Mouse (Mus musculus): ENCODE data around the gene Insm2. TPM values are rescaled to one million over a fixed set of nuclear protein-coding genes. Genes with fewer than 3 reads are reported as not detected.
"Not testable (repeated sequence)": the region's sequence is repeated elsewhere in the genome, so short reads cannot be mapped to it uniquely, and the experiment has no call there.

Insm2 gene
- total RNA-seq (2014; fragmentation: Nextera tagmentation), result not detected in 2 replicates
- not detected in 2 replicates for total RNA-seq (2017)

GRCm38 (mm10) chr12:55598887-55599561 is at the start of gene Insm2:
Gene Insm2 (plus strand): TSS chr12:55599427.
- ATAC-seq (replicated peaks; ENCODE audit: poor library complexity, severe bottlenecking), result 0 out of 2 replicates have a peak, but pooled peaks have one; percentile 16

- not testable (repeated sequence) for ATAC-seq (replicated peaks; ENCODE audit: poor library complexity, severe bottlenecking)
Observed at GRCm38 (mm10) chr12:55554901-55555300, 44.3 kb upstream of the Insm2 start.

GRCm38 (mm10) chr12:55557866-55558265 is 41.4 kb upstream of the Insm2 start:
- ATAC-seq (replicated peaks; ENCODE audit: poor library complexity, severe bottlenecking), result no peak

GRCm38 (mm10) chr12:55559184-55559855 is 39.9 kb upstream of the Insm2 start:
- ATAC-seq (replicated peaks; ENCODE audit: poor library complexity, severe bottlenecking), result no peak

- peak; percentile 91 for ATAC-seq (replicated peaks; ENCODE audit: poor library complexity, severe bottlenecking)
Observed at GRCm38 (mm10) chr12:55560025-55560690, 39.1 kb upstream of the Insm2 start.

GRCm38 (mm10) chr12:55563742-55564141 is 35.5 kb upstream of the Insm2 start:
- no peak for ATAC-seq (replicated peaks; ENCODE audit: poor library complexity, severe bottlenecking)

- ATAC-seq (replicated peaks; ENCODE audit: poor library complexity, severe bottlenecking), result no peak
Observed at GRCm38 (mm10) chr12:55564187-55564963, 34.9 kb upstream of the Insm2 start.

- no peak for ATAC-seq (replicated peaks; ENCODE audit: poor library complexity, severe bottlenecking)
Observed at GRCm38 (mm10) chr12:55565206-55565605, 34.0 kb upstream of the Insm2 start, which contains the start of gene Aldoart2. Gene Aldoart2 (plus strand): TSS chr12:55565239.

- no peak for ATAC-seq (replicated peaks; ENCODE audit: poor library complexity, severe bottlenecking)
Observed at GRCm38 (mm10) chr12:55565867-55566266, 33.4 kb upstream of the Insm2 start.

GRCm38 (mm10) chr12:55566837-55567236 is 32.4 kb upstream of the Insm2 start:
- ATAC-seq (replicated peaks; ENCODE audit: poor library complexity, severe bottlenecking), result no peak

GRCm38 (mm10) chr12:55568466-55568865 is 30.8 kb upstream of the Insm2 start:
- no peak for ATAC-seq (replicated peaks; ENCODE audit: poor library complexity, severe bottlenecking)

- peak; percentile 80 for ATAC-seq (replicated peaks; ENCODE audit: poor library complexity, severe bottlenecking)
Observed at GRCm38 (mm10) chr12:55569676-55570075, 29.6 kb upstream of the Insm2 start.

GRCm38 (mm10) chr12:55570646-55571045 is 28.6 kb upstream of the Insm2 start:
- no peak for ATAC-seq (replicated peaks; ENCODE audit: poor library complexity, severe bottlenecking)

GRCm38 (mm10) chr12:55571181-55571580 is 28.0 kb upstream of the Insm2 start:
- ATAC-seq (replicated peaks; ENCODE audit: poor library complexity, severe bottlenecking), result no peak

GRCm38 (mm10) chr12:55571661-55572060 is 27.6 kb upstream of the Insm2 start:
- ATAC-seq (replicated peaks; ENCODE audit: poor library complexity, severe bottlenecking), result no peak

- ATAC-seq (replicated peaks; ENCODE audit: poor library complexity, severe bottlenecking), result no peak
Observed at GRCm38 (mm10) chr12:55573089-55573488, 26.1 kb upstream of the Insm2 start.

GRCm38 (mm10) chr12:55573794-55574193 is 25.4 kb upstream of the Insm2 start:
- no peak for ATAC-seq (replicated peaks; ENCODE audit: poor library complexity, severe bottlenecking)

GRCm38 (mm10) chr12:55586936-55587335 is 12.3 kb upstream of the Insm2 start:
- not testable (repeated sequence) for ATAC-seq (replicated peaks; ENCODE audit: poor library complexity, severe bottlenecking)

GRCm38 (mm10) chr12:55598537-55598886 is 715 bp upstream of the Insm2 start:
- no peak for ATAC-seq (replicated peaks; ENCODE audit: poor library complexity, severe bottlenecking)

All from granulocyte monocyte progenitor cell, adult 5-6 weeks (primary cell).